Mouse (Mus musculus): ENCODE results near the gene Zfp710.
"Not testable (repeated sequence)": the region's sequence is repeated elsewhere in the genome, so short reads cannot be mapped to it uniquely, and the experiment has no call there.

Zfp710 gene

GRCm38 (mm10) chr7:80115224-80115590 is 90.6 kb downstream of the Zfp710 start, which contains the start of gene Idh2:
Idh2 (minus strand) TSS chr7:80115392.
- peak; percentile 89 to 93 for DNase-seq

- DNase-seq: no peak
Measured at GRCm38 (mm10) chr7:80116158-80116557, 91.5 kb downstream of the Zfp710 start.

GRCm38 (mm10) chr7:80119198-80119597 is 94.6 kb downstream of the Zfp710 start:
- DNase-seq: no peak

GRCm38 (mm10) chr7:80121083-80121482 is 96.5 kb downstream of the Zfp710 start:
- no peak for DNase-seq

GRCm38 (mm10) chr7:80123115-80123514 is 98.5 kb downstream of the Zfp710 start:
- peak; percentile 73 to 85 for DNase-seq

- no peak for DNase-seq
Measured at GRCm38 (mm10) chr7:80123672-80124071, 99.1 kb downstream of the Zfp710 start.

- no peak for DNase-seq
Measured at GRCm38 (mm10) chr7:80129278-80129677, 104.7 kb downstream of the Zfp710 start.

GRCm38 (mm10) chr7:80130344-80131055 is 105.9 kb downstream of the Zfp710 start:
- DNase-seq: no peak

GRCm38 (mm10) chr7:80131315-80131714 is 106.7 kb downstream of the Zfp710 start:
- not testable (repeated sequence) for DNase-seq

GRCm38 (mm10) chr7:80132541-80132940 is 107.9 kb downstream of the Zfp710 start:
- DNase-seq: peak; percentile 74

- no peak for DNase-seq
Measured at GRCm38 (mm10) chr7:80134454-80135172, 110.0 kb downstream of the Zfp710 start.

GRCm38 (mm10) chr7:80135173-80135532 is 110.5 kb downstream of the Zfp710 start:
- DNase-seq: no peak

GRCm38 (mm10) chr7:80138375-80138774 is 113.8 kb downstream of the Zfp710 start:
- no peak for DNase-seq

- DNase-seq: peak; percentile 73 to 76
Measured at GRCm38 (mm10) chr7:80140815-80141214, 116.2 kb downstream of the Zfp710 start.

Measured in thymus, postnatal 36 days (tissue).